Mouse (Mus musculus) CD4-positive, CD25-positive, alpha-beta regulatory T cell, adult 4 months (primary cell): Measurements from ENCODE around the gene 1700042G07Rik. TPM values are rescaled to one million over a fixed set of nuclear protein-coding genes. Genes with fewer than 3 reads are reported as not detected.

Experiments
- ATAC-seq: one replicate; pipeline ENCODE4 v1.8.0; 2017
- polyA plus RNA-seq, 2 experiments: library from polyadenylated mRNA; unstranded; fragments of 100-300 nt; shearing (Covaris generic); gene quantifications; one replicate each; pipeline ENCODE4 v1.2.1; 2017

The 1700042G07Rik gene
- polyA plus RNA-seq, 2 experiments from 2014 or later: not detected

GRCm38 (mm10) chr4:116164759-116165554 is 8.2 kb upstream of the 1700042G07Rik start:
- ATAC-seq: no peak

DNA sequence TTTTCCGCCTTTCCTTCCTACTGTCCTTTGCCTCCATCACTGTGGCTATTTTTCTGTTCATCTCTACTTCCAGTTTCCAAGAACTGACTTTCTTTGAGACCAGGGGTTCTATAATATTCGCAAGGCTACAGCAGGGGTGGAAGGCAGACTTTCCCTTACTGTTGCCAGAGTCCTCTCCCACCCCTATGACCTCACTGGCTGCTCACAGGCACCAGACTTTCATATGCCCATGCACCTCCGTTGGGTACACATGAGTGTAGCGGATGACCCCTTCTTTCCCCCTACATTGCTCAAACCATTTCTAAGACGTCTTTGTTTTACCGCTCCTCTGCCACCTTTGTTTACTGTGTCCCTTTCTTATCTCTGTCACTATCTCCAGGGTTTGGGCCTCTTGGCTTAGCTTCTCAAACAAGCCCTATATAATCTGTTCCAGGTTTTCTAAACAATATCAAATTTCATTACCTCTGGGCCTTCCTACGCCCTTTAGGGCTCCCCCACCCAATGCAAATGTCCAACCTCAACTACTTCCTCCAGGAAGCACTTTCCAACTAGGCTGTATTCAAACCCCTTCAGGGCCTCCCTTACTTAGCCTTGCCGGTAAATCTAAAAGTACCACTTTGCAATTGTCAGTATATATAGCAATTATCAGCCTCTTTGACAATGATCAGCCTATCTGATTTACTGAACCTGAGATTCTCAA is 7.3 kb upstream of the 1700042G07Rik start:
- ATAC-seq: no peak

GRCm38 (mm10) chr4:116167404-116167803 is 5.8 kb upstream of the 1700042G07Rik start, which contains the start of gene Tspan1:
Gene Tspan1, minus strand, starts transcription at chr4:116167601.
- no peak for ATAC-seq

DNA sequence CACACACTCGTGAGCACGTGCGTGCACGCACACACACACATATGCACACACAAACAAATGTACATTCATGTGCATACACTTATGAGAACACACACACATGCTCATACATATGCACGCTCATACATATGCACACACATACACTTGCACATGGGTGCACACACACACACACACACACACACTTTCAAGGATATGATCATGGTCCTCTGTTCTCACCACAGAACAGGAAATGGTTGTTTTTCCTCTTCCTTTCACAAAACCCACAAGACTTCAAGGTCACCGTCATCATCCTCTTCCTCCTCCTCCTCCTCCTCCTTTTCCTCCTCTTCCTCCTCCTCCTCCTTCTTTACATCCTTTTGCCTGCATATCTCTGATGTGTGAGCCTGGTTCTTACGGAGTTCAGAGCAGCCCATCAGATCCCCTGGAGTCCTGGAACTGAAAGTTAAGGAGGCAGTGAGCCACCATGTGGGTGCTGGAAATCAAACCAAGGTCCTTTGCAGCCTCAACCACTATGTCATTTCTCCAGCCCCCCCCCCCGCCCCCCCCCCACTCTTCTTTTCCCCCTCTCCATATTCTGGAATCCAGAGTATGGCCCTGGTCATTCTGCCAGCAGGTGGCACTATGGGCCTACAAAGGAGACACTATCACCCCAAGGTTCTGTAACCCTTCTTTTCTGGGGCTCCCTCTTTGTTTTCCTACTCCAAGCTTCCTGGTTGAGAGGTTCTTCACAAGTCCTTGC is 4.4 kb upstream of the 1700042G07Rik start:
- ATAC-seq: peak; percentile 84

GRCm38 (mm10) chr4:116169353-116169672 is 3.9 kb upstream of the 1700042G07Rik start:
- ATAC-seq: no peak

DNA sequence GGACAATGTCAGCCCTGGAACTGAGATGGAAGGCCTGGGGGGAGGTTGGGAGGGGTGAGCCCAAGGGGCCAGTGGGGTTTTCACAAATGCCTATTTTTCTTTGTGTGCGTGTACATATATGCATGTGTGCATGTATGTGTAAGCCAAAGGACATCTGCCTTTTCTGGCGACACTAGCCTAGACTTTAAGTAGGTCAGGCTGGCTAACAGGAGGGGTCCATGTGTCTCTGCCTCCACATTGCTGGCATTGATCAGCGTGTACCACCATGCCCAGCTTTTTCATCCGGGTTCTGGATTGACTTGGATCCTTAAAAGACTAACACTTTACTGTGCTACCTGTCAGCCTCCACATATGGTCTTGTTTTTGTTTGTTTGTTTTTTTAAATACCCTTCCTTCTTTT is 580 bp downstream of the 1700042G07Rik start:
- ATAC-seq: no peak

DNA sequence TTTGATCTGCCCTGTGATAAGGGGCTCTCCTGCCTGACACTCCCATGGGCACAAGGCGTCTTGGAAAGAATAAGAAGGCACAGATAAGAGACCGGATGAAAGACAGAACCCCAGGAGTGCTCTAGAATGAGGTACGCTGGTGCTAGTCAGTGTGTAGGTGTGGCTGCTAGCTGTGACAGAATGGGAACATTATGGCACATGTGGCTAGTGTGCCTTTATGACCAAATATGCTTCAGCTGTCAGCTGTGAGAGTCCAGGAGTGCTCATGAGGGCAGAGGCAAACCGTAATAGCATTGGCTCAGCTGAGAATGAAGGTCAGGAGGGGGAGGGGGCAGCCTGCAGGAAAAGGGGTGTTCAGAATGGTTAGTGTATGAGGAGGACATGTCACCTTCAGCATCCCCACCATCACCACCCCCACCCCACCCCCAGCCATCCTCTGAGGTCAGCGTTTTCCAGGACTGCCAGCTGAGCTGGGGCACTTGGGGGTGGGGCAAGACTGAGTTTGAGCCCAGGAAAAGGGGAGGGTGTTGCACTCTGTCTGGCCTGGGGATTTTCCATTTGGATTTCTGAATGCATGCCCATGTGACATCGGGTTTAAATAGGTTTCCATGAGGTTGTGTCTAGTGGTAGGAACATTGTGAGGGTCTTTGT is 1.4 kb downstream of the 1700042G07Rik start:
- no peak for ATAC-seq

DNA sequence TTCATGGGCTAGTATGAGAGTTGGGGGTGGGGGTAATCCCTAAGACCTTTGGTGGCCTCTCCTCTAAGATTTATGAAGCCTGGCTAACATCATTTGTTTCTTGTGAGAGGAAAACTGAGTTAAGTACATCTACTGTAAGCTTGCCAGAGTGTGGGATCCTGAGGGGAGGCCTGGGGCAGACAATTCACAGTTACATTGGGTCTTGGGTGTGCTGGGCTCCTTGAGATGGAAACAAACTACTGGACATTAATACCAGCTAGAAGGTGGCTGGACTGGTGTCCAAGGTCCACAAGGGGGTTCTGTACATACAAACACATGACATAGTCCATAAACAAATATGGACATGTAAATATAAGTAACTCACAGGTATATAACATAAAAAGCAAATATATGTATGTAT is 2.0 kb downstream of the 1700042G07Rik start:
- no peak for ATAC-seq

DNA sequence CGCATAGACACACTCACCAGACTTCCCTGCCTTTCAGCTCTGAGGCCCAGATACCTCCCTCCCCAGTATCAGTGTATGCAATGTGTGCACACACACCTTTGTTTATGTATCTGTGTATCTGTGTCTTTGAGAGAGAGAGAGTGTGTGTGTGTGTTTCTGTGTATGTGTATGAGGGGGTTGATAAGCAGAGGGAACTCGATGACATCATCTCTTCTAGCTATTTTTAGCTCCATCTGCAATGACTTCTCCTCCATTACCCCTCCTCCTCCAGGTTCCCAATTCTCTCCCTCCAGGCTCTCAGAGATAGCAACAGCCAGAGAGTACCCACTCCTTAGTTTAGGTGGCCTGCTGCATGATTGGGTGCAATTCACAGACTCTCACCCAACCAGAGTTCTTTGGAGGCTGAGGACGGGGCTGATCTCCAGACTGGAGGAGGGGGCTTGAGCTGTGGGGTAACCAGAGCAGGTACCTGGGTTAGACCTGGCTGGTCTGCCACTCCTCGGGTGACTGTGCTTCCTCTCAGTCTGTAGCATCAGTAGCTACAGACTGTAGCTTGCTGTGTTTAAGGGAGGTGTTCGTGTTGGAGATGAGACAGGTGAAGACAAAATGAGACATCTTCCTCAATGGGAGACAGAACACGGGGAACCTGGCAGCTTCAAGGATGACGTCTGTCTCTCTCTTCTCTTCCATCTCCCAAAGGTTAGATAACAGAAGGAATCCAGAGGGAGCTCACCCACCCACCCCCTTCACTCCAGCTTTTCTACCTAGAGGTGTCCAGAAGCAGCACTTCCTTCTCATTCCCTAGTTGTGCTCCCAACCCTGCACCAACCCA is 2.8 kb downstream of the 1700042G07Rik start:
- no peak for ATAC-seq

- peak; percentile 20 for ATAC-seq
Observed at GRCm38 (mm10) chr4:116176543-116176988, 3.4 kb downstream of the 1700042G07Rik start.

GRCm38 (mm10) chr4:116177140-116177539 is 4.0 kb downstream of the 1700042G07Rik start:
- ATAC-seq: no peak

- ATAC-seq: no peak
Observed at GRCm38 (mm10) chr4:116182079-116182478, 8.9 kb downstream of the 1700042G07Rik start.

DNA sequence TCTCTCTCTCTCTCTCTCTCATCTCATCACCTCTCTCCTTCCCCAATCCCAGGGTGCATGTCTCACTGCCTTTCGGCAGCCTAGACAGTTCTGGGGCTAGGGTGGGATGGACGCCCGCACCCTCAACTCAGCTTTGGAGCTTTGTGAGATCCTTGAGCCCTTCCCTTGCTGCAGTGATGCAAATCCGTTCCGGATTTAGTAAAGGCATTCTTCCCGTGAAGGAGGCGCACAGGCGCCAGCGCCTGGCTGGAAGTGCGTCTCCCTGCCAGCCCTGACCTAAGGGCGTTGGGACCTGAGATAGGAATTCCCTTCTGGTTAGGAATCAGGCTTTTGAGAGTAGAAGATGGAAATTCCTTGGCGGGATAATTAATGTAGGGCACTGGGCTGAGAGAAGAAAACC is 9.6 kb downstream of the 1700042G07Rik start:
- no peak for ATAC-seq

GRCm38 (mm10) chr4:116185083-116185482 is 11.9 kb downstream of the 1700042G07Rik start:
- ATAC-seq: no peak

GRCm38 (mm10) chr4:116192286-116192835 is 19.2 kb downstream of the 1700042G07Rik start:
- ATAC-seq: no peak

GRCm38 (mm10) chr4:116193583-116194383 is 20.6 kb downstream of the 1700042G07Rik start:
- no peak for ATAC-seq

DNA sequence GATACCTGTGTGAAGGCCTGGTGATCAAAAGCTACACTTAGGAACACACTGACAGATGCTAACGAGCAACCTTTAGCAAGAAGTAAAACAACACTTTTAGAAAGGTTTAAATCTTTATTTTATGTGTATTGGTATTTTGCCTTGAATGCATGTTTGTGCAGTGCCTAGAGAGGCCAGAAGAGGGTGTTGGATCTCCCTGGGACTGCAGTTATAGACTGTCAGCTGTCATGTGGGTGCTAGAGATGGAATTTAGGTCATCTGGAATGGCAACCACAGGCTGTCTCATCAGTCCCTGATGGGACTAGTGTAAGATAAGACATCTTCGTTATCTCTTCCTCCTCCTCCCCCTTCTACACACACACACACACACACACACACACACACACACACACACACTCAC is 25.2 kb downstream of the 1700042G07Rik start:
- no peak for ATAC-seq

GRCm38 (mm10) chr4:116204422-116204821 is 31.2 kb downstream of the 1700042G07Rik start:
- no peak for ATAC-seq

GRCm38 (mm10) chr4:116206531-116206930 is 33.4 kb downstream of the 1700042G07Rik start:
- no peak for ATAC-seq

DNA sequence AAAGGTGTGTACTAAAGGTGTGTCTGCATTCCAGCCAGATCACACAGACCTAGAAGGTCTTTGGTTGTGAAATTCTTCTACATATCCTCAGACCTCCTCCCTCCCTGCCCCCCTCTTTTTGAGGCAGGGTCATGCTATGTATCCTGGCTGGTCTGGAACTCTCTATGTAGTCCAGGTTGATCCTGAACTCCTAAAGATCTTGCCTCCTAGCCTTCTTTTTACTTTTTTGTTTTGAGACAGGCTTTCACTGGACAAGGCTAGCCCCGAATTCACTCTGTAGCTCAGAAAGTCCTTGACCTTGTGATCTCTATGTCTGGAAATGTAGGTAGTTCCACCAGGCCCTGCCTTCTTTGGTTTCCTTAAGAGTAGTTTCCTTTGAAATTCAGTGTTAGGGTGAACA is 35.7 kb downstream of the 1700042G07Rik start:
- ATAC-seq: no peak
